Mouse (Mus musculus): ENCODE results near the gene Pde11a. TPM values are rescaled to one million over a fixed set of nuclear protein-coding genes. Genes with fewer than 3 reads are reported as not detected.

The Pde11a gene
- polyA plus RNA-seq, 1 experiment from 2014 or later: 0.06 TPM

DNA sequence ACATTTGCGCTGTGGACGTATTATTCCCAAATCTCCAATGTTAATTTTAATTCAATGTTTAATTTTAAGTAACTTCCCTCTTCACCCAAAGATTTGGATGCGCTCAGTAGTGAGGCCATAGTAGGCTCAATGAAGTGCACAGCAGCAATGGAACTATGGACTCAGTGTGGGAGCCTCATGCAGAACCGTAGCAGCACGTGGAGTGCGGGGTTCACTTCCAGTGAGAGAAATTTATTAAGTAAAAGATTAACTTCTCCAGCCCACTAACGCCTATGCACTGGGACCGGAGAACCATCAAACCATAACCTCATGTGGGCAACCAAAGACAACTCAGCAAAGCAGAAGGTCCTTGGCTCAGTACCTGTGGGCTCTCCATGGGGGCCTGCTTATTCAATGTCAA lies 322.4 kb downstream of the Pde11a start:
- H3K9ac ChIP-seq: no peak overlapping the region
- H3K27ac ChIP-seq (ENCODE audit: poor library complexity, severe bottlenecking): no peak overlapping the region
- H3K27me3 ChIP-seq (replicated peaks): no peaks in the 10 kb centered on the region
- no peak for ATAC-seq (ENCODE audit: insufficient number of reproducible peaks, low FRiP score)
- H3K4me3 ChIP-seq: no peak overlapping the region
- no peak overlapping the region for H3K4me2 ChIP-seq
- WGBS: 88% methylated on average over 8 of the region's 8 CpGs
- H3K4me1 ChIP-seq (replicated peaks): peaks cover 9% of the 10 kb centered on the region
- H3K36me3 ChIP-seq: no peaks in the 10 kb centered on the region
- no peaks in the 10 kb centered on the region for H3K9me3 ChIP-seq (replicated peaks)

DNA sequence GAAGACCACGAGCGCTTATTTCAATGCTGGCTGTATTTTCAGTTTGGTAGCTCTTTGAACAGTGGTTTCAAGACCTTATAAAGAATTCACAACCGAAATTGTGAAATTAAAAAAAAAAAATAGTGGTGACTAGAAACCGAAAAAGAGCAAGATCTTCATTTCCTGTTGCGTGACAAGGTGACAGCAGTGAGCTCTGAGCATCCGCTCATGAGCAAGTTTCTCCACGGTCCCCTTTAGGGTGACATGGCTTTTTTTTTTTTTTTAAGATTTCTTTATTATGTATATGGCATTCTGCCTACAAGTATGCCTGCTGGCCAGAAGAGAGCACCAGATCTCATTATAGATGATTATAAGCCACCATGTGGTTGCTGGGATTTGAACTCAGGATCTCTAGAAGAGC lies 323.1 kb downstream of the Pde11a start:
- Histone ChIP-seq H3K27me3 (replicated peaks) (no peaks in the 10 kb centered on the region), H3K36me3 (no peaks in the 10 kb centered on the region), H3K9ac (no peak overlapping the region), H3K9me3 (replicated peaks) (no peaks in the 10 kb centered on the region), H3K27ac (ENCODE audit: poor library complexity, severe bottlenecking) (no peak overlapping the region), H3K4me1 (replicated peaks) (peaks cover 15% of the 10 kb centered on the region), H3K4me3 (no peak overlapping the region), H3K4me2 (no peak overlapping the region)
- no peak for ATAC-seq (ENCODE audit: insufficient number of reproducible peaks, low FRiP score)
- 86% methylated on average over 7 of the region's 7 CpGs for WGBS

DNA sequence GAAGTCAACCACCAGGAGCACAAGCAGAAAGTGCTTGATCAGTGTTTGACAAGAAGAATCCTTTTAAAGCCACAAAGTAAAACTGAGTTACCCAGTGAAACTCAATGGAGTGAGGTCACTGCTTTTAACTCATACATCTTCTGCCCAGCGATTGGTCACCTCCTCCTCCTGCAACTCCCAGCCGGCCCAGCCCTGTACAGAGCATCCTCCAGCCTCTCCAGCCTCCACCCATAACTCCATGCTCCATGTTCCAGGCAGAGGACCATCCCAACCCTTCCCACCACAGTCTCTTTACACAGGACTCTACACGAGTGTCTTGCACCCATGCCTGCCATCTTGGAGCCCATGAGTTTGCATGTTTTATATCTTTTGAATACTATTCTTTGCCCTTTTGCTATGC lies 323.9 kb downstream of the Pde11a start:
- ATAC-seq (ENCODE audit: insufficient number of reproducible peaks, low FRiP score): no peak
- no peaks in the 10 kb centered on the region for H3K27me3 ChIP-seq (replicated peaks)
- no peaks in the 10 kb centered on the region for H3K9me3 ChIP-seq (replicated peaks)
- H3K4me1 ChIP-seq (replicated peaks): peaks cover 15% of the 10 kb centered on the region
- H3K9ac ChIP-seq: no peak overlapping the region
- H3K4me3 ChIP-seq: no peak overlapping the region
- WGBS: 80% methylated on average over 3 of the region's 3 CpGs
- H3K27ac ChIP-seq (ENCODE audit: poor library complexity, severe bottlenecking): no peak overlapping the region
- H3K36me3 ChIP-seq: no peaks in the 10 kb centered on the region
- H3K4me2 ChIP-seq: no peak overlapping the region

DNA sequence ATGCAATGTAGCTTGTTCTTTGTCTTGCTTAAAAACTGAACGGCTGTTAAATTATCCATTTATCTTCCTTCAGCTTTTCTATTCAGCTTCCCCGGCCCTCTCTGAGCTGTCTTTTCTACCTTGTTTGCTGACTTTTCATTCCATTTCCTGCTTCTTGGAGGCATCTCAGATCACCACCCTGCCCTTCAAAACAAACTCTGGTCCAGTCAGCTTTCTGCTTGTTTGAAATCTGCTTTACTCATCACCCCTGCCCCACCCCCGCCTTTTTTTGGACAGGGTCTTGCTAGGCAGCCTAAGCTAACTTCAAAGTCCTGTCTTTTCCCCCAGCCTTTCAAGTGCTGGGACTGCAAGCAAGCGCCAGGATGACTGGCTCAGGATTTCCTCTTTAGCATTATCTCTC lies 332.4 kb downstream of the Pde11a start:
- Histone ChIP-seq H3K9me3 (replicated peaks) (no peaks in the 10 kb centered on the region), H3K4me1 (replicated peaks) (peaks cover 12% of the 10 kb centered on the region), H3K4me3 (no peak overlapping the region), H3K36me3 (no peaks in the 10 kb centered on the region), H3K27me3 (replicated peaks) (0 out of 2 replicates have a peak, but pooled peaks cover 2% of the 10 kb centered on the region), H3K27ac (ENCODE audit: poor library complexity, severe bottlenecking) (no peak overlapping the region), H3K4me2 (no peak overlapping the region), H3K9ac (no peak overlapping the region)
- 21% methylated on average over 4 of the region's 4 CpGs for WGBS
- ATAC-seq (ENCODE audit: insufficient number of reproducible peaks, low FRiP score): no peak

DNA sequence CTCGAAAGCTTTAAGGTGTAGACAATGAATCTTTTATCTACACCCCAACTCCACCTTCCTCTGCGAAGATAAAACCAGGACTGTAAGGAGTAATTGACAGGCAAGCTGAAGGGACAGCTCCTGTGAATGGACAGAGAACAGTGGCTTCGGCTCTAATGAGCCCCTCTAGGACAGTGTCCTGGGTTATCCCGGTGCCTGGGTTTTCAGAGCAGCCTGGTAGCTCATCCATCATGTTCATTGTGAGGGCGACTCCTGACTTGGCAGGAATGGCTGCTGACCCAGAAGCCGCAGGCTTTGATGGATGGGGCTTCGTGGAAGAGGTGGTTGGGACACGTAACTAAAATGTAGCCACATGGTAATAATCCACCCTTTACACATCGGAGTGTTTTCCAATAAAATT lies 335.7 kb downstream of the Pde11a start:
- ATAC-seq (ENCODE audit: insufficient number of reproducible peaks, low FRiP score): no peak
- 52% methylated on average over 9 of the region's 9 CpGs for WGBS

DNA sequence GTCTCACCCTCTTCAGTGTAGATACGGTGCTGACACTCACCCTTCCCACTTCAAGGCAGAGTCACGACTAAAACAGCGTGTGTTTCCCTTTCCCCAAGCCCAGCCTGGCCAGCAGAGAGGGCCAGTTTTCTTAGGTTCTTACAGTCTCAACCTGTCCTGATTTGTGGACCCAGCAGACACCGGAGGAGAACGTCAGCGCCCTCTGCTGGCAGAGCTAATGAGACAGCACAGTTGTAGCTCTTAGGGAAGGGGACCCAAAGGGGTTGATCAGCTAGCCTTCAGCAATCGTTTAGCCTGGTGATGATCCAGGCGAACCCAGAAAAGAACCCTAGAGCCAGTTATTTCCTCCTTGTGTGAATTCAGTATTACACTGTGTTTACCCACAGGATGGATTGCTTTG lies 337.2 kb downstream of the Pde11a start:
- no peak for ATAC-seq (ENCODE audit: insufficient number of reproducible peaks, low FRiP score)
- no peaks in the 10 kb centered on the region for H3K9me3 ChIP-seq (replicated peaks)
- H3K27me3 ChIP-seq (replicated peaks): 0 out of 2 replicates have a peak, but pooled peaks cover 2% of the 10 kb centered on the region
- H3K27ac ChIP-seq (ENCODE audit: poor library complexity, severe bottlenecking): no peak overlapping the region
- H3K4me2 ChIP-seq: no peak overlapping the region
- no peaks in the 10 kb centered on the region for H3K36me3 ChIP-seq
- 25% methylated on average over 8 of the region's 8 CpGs for WGBS
- no peak overlapping the region for H3K9ac ChIP-seq
- H3K4me1 ChIP-seq (replicated peaks): peaks cover 33% of the 10 kb centered on the region
- no peak overlapping the region for H3K4me3 ChIP-seq

More for the DNA sequence above, 335.7 kb downstream of the Pde11a start:
- H3K27ac ChIP-seq (ENCODE audit: poor library complexity, severe bottlenecking): no peak overlapping the region
- no peak overlapping the region for H3K4me2 ChIP-seq
- H3K9me3 ChIP-seq (replicated peaks): no peaks in the 10 kb centered on the region
- H3K4me3 ChIP-seq: no peak overlapping the region
- H3K36me3 ChIP-seq: no peaks in the 10 kb centered on the region
- H3K9ac ChIP-seq: no peak overlapping the region
- peaks cover 28% of the 10 kb centered on the region for H3K4me1 ChIP-seq (replicated peaks)
- 0 out of 2 replicates have a peak, but pooled peaks cover 2% of the 10 kb centered on the region for H3K27me3 ChIP-seq (replicated peaks)

DNA sequence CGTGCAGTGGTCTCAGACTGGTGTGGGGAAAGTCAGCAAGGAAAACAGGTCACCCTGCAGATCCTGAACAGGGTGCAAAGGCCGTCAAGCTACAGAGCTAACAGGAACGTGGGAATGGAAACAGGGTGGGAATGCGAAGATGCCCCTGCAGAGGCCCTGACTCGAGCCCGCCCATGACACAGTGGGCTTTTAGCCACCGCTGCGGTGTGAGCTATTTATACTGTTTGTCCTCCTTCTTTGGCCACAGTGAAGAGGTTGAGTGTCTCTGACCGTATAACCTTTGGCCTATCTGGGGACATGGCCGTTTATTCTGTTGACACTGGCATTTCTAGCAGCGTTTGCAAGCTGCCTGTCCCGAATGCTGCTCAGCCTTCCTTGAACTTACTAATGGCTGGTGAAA lies 338.9 kb downstream of the Pde11a start:
- H3K36me3 ChIP-seq: no peaks in the 10 kb centered on the region
- no peak overlapping the region for H3K9ac ChIP-seq
- H3K4me1 ChIP-seq (replicated peaks): peaks cover 27% of the 10 kb centered on the region
- no peaks in the 10 kb centered on the region for H3K9me3 ChIP-seq (replicated peaks)
- no peak overlapping the region for H3K4me2 ChIP-seq
- 34% methylated on average over 12 of the region's 12 CpGs for WGBS
- no peak for ATAC-seq (ENCODE audit: insufficient number of reproducible peaks, low FRiP score)
- H3K4me3 ChIP-seq: no peak overlapping the region
- 0 out of 2 replicates have a peak, but pooled peaks cover 2% of the 10 kb centered on the region for H3K27me3 ChIP-seq (replicated peaks)
- H3K27ac ChIP-seq (ENCODE audit: poor library complexity, severe bottlenecking): no peak overlapping the region

DNA sequence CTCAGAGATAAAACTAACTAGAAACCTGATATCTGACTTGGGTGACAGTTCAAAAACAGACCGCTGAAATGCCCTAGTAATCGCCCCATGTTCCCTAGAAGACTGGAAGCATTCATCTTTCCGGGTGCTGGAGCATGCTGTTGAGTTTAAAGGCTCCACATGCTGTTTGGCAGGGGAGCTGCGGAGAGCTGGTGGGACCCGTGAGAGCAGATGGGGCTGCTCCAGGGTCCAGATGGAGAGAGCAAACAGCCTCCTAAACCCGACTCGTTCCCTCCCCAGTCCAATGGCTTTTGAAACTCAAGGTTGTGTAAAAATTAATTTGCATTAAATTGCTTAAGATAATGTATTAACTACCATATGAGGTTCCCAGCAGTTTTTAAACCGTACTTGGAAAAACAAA lies 339.9 kb downstream of the Pde11a start:
- Histone ChIP-seq H3K4me2 (no peak overlapping the region), H3K36me3 (no peaks in the 10 kb centered on the region), H3K4me1 (replicated peaks) (peaks cover 27% of the 10 kb centered on the region), H3K9ac (no peak overlapping the region), H3K4me3 (no peak overlapping the region), H3K27ac (ENCODE audit: poor library complexity, severe bottlenecking) (no peak overlapping the region; the same call in 1 of the 2 replicates), H3K9me3 (replicated peaks) (no peaks in the 10 kb centered on the region), H3K27me3 (replicated peaks) (0 out of 2 replicates have a peak, but pooled peaks cover 2% of the 10 kb centered on the region)
- WGBS: 34% methylated on average over 8 of the region's 8 CpGs
- no peak for ATAC-seq (ENCODE audit: insufficient number of reproducible peaks, low FRiP score)

DNA sequence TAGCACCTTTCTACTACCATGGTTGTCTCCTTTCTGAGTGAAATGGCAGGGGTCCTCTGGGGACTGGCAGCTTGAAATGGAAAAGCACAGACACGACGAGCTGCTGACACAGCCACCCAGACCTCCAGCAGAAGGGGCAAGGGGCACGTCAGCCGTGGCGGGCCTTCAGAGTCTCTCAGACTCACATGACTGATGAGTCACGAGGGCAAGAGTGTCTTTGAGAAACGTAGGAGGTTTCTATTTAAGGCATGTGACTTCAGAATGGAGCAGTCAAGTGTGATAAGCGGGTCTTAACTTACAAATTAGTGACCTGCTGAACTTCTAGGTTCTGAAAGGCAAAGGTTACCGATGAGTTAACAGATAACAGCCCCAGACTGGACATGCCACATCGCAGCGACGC lies 340.8 kb downstream of the Pde11a start:
- H3K27ac ChIP-seq (ENCODE audit: poor library complexity, severe bottlenecking): peak overlapping the region; percentile 51; the same call in 1 of the 2 replicates
- no peaks in the 10 kb centered on the region for H3K27me3 ChIP-seq (replicated peaks)
- no peak overlapping the region for H3K9ac ChIP-seq
- WGBS: 18% methylated on average over 12 of the region's 12 CpGs
- H3K4me1 ChIP-seq (replicated peaks): peaks cover 27% of the 10 kb centered on the region
- H3K4me3 ChIP-seq: no peak overlapping the region
- ATAC-seq (ENCODE audit: insufficient number of reproducible peaks, low FRiP score): no peak
- no peaks in the 10 kb centered on the region for H3K36me3 ChIP-seq
- no peaks in the 10 kb centered on the region for H3K9me3 ChIP-seq (replicated peaks)
- H3K4me2 ChIP-seq: 0 out of 2 replicates have a peak overlapping the region, but pooled peaks have one; percentile 10

DNA sequence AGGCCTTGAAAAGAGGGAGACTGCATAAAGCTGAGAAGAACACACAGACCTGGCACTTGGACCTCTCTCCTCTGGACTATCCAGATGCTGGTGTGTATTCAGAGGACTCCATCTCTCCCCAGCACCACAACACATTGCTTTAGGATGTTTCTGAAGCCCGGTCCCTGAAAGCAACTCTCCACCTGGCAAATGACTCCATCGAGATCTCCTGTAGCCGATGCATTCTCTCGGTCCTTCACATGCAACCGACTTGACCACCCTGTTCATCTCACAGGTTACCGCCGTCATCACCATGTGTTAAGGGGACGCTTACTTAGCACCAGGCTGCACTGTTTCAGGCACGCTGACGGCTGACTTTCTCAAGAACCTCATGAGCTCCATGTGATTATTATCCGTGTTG lies 343.7 kb downstream of the Pde11a start:
- H3K36me3 ChIP-seq: no peaks in the 10 kb centered on the region
- H3K4me2 ChIP-seq: no peak overlapping the region
- H3K9me3 ChIP-seq (replicated peaks): no peaks in the 10 kb centered on the region
- peaks cover 37% of the 10 kb centered on the region for H3K4me1 ChIP-seq (replicated peaks)
- WGBS: 83% methylated on average over 11 of the region's 11 CpGs
- no peaks in the 10 kb centered on the region for H3K27me3 ChIP-seq (replicated peaks)
- H3K27ac ChIP-seq (ENCODE audit: poor library complexity, severe bottlenecking): no peak overlapping the region
- ATAC-seq (ENCODE audit: insufficient number of reproducible peaks, low FRiP score): no peak
- H3K4me3 ChIP-seq: no peak overlapping the region
- H3K9ac ChIP-seq: no peak overlapping the region

DNA sequence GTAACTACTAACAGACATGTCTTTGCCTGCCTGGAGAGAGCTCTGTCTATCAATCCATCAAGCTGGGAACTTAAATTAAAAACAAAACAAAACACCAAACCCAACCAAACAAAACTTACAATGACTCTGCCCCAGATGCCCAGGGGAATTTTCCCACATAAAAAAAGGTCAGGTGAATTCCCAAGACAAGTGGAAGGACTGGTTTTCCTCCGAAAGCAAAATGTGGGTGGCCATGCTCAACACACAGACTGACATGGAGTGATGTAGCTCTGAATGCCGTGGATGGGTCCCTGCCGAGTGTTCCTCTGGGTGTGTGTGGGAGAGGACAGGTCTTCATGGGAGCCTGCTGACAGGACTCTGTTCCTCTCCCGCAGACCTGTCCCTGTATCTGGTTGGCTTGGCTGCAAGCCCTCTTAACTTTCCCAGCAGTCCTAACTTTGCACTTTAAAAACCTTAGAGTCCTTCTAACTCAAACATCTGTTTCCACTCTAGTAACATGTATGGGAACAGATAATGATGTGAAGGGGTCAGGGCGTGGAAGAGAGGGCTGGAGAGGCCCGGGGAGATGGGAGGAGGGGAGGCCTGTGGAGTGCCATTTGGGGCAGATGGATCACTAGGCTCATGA lies 346.9 kb downstream of the Pde11a start:
- no peaks in the 10 kb centered on the region for H3K27me3 ChIP-seq (replicated peaks)
- H3K4me2 ChIP-seq: no peak overlapping the region
- no peaks in the 10 kb centered on the region for H3K36me3 ChIP-seq
- H3K9ac ChIP-seq: no peak overlapping the region
- H3K4me3 ChIP-seq: no peak overlapping the region
- WGBS: 24% methylated on average over 6 of the region's 6 CpGs
- no peak; the same call in 1 of the 2 replicates for ATAC-seq (ENCODE audit: insufficient number of reproducible peaks, low FRiP score)
- H3K4me1 ChIP-seq (replicated peaks): peaks cover 22% of the 10 kb centered on the region
- H3K27ac ChIP-seq (ENCODE audit: poor library complexity, severe bottlenecking): 0 out of 2 replicates have a peak overlapping the region, but pooled peaks have one; percentile 52
- no peaks in the 10 kb centered on the region for H3K9me3 ChIP-seq (replicated peaks)
